10 mouse cellular contexts compared by ENCODE assay signal in the genomic region with DNA sequence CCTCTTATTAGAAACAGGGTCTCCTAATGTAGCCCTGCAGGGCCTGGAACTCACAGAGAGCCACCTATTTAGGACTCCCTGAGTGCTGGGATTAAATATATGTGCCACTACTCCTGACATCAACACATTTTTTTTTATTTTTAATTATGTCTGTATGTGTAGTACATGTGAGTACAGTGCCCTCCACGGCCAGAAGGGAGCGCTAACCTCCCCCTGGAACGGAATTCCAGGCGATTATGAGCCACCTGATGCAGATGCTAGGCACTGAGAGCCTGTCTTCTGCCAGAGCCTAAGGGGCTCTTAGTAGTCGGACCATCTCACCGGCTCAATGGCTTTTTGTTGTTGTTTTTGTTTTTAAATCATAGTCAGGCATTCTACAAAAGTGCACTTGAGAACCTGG. TPM values are rescaled to one million over a fixed set of nuclear protein-coding genes. Genes with fewer than 3 reads are reported as not detected.
DNase-seq lines count a peak whose midpoint lies in the region; ATAC-seq and TF ChIP-seq lines count a peak whose summit lies in the region.
"Had no signal": no experiment of that assay in that cellular context is flagged by ENCODE, and none has a peak within 500 bp of the region (broad histone marks: within the 10 kb centered on the region; RNA-seq: fewer than 3 reads in every experiment).

No protein-coding gene starts in this region.

- H3K4me3 ChIP-seq in heart, postnatal 0 days (ENCODE audit: low read depth, low read length): no peak overlapping the region
- no peak overlapping the region for H3K4me3 ChIP-seq in thymus, adult 2 months (ENCODE audit: control insufficient read depth, insufficient read depth, low read length)

- peaks cover 4% of the 10 kb centered on the region; the same call in 1 of the 2 replicates for H3K36me3 ChIP-seq in heart, postnatal 0 days (replicated peaks; ENCODE audit: control insufficient read depth, insufficient read depth, low read length)
- H3K36me3 ChIP-seq in thymus, adult 2 months (ENCODE audit: control insufficient read depth, insufficient read depth, low read length): no peaks in the 10 kb centered on the region

- H3K27me3 ChIP-seq in heart, postnatal 0 days (ENCODE audit: control insufficient read depth, insufficient read depth, low read length): peaks cover 11% of the 10 kb centered on the region; the same call in 1 of the 2 replicates
- H3K27me3 ChIP-seq in thymus, adult 2 months (ENCODE audit: control insufficient read depth, insufficient read depth, low read length): no peaks in the 10 kb centered on the region

- no peak for TF ChIP-seq POLR2A in thymus, adult 2 months (IDR thresholded peaks at IDR 0.05; ENCODE audit: control insufficient read depth, extremely low read depth, insufficient read depth, low read length, poor library complexity)

- H3K27ac ChIP-seq in heart, postnatal 0 days (ENCODE audit: low read depth): no peak overlapping the region
- H3K27ac ChIP-seq in thymus, adult 2 months (ENCODE audit: control insufficient read depth, insufficient read depth, low read length): no peak overlapping the region

- 38% methylated on average over 6 of the region's 6 CpGs for WGBS in heart, postnatal 0 days
- WGBS in thymus, adult 2 months: 61% methylated on average over 6 of the region's 6 CpGs

- 0 out of 2 replicates have a peak, but pooled peaks have one; percentile 13 for TF ChIP-seq CTCF in heart, postnatal 0 days (IDR thresholded peaks at IDR 0.05; ENCODE audit: low read depth)
- TF ChIP-seq CTCF in thymus, adult 2 months (IDR thresholded peaks at IDR 0.05; ENCODE audit: borderline replicate concordance, control insufficient read depth, extremely low read depth, insufficient read depth, low read length, poor library complexity): no peak

- no peak for ATAC-seq in heart, postnatal 0 days (ENCODE audit: insufficient read depth, low read depth)
- no peak for ATAC-seq in megakaryocyte, adult 5-6 weeks (ENCODE audit: poor library complexity, severe bottlenecking)

- no peaks in the 10 kb centered on the region for H3K9me3 ChIP-seq in heart, postnatal 0 days (replicated peaks; ENCODE audit: control insufficient read depth, low read length)

- TF ChIP-seq EP300 in heart, postnatal 0 days (IDR thresholded peaks at IDR 0.05; ENCODE audit: low read depth): no peak

- DNase-seq in heart, postnatal 0 days (ENCODE audit: low spot score): no peak
- DNase-seq in heart, adult 18-20 months: no peak
- DNase-seq in thymus, adult 2 months: peak; percentile 28
- DNase-seq in thymus, adult 18-20 months: no peak
- DNase-seq in kidney, postnatal 10 days: peak; percentile 53
- peak; percentile 30 to 35 for DNase-seq in thymus, postnatal 36 days
- DNase-seq in heart, postnatal 36 days: no peak
- DNase-seq: heart, postnatal 14 days had no signal

- H3K4me1 ChIP-seq in heart, postnatal 0 days (ENCODE audit: control insufficient read depth, insufficient read depth): no peaks in the 10 kb centered on the region
- peaks cover 2% of the 10 kb centered on the region; the same call in 1 of the 2 replicates for H3K4me1 ChIP-seq in thymus, adult 2 months (replicated peaks; ENCODE audit: control insufficient read depth, insufficient read depth, low read length)

- intact Hi-C loops in heart, postnatal 36 days (cut with DNase I): no loop called here

- no peak overlapping the region for H3K9ac ChIP-seq in heart, postnatal 0 days (replicated peaks; ENCODE audit: low read depth, low read length)

- H3K4me2 ChIP-seq in heart, postnatal 0 days (ENCODE audit: low read depth, low read length): no peak overlapping the region

RNA-seq across cellular contexts. Expression of a gene that starts 0.9 kb away (rescaled TPM):
- total RNA-seq in heart, postnatal 0 days (2014; rRNA removed; ENCODE audit: low replicate concordance): 1.1 and 2.7 TPM in 2 replicates
- polyA plus RNA-seq in heart, postnatal 0 days (2015; fragmentation: Nextera tagmentation; extraction: Ambion mirVana): 2.4 and 2.8 TPM in 2 replicates
- total RNA-seq in heart, adult 18-20 months (2021): 1 to 10 TPM; 3.7 to 4.1 TPM
- polyA plus RNA-seq in thymus, adult 2 months (2012; rRNA removed): 4.4 and 10.6 TPM in 2 replicates
- 0.80 and 1.9 TPM in 2 replicates for total RNA-seq in megakaryocyte, adult 5-6 weeks (2015)
- total RNA-seq in megakaryocyte, adult 5-6 weeks (2017): 0.89 and 1.1 TPM in 2 replicates
- 1 to 10 TPM; 1.8 to 3.1 TPM for total RNA-seq in heart, postnatal 36 days (2021)

RNA-seq across cellular contexts. Expression of a gene that starts 16.8 kb away (rescaled TPM):
- 22.2 and 22.7 TPM in 2 replicates for total RNA-seq in heart, postnatal 0 days (2014; rRNA removed; ENCODE audit: low replicate concordance)
- 6.5 and 8.8 TPM in 2 replicates for polyA plus RNA-seq in heart, postnatal 0 days (2015; fragmentation: Nextera tagmentation; extraction: Ambion mirVana)
- 10 to 100 TPM; 36.1 to 39.2 TPM for total RNA-seq in heart, adult 18-20 months (2021)
- 105 and 113 TPM in 2 replicates for polyA plus RNA-seq in thymus, adult 2 months (2012; rRNA removed)
- total RNA-seq in megakaryocyte, adult 5-6 weeks (2015): 7.6 and 8.1 TPM in 2 replicates
- 8.1 and 9.7 TPM in 2 replicates for total RNA-seq in megakaryocyte, adult 5-6 weeks (2017)
- total RNA-seq in heart, postnatal 36 days (2021): 10 to 100 TPM; 31.8 to 32.3 TPM

RNA-seq across cellular contexts. Expression of a gene that starts 23.1 kb away (rescaled TPM):
- 46.3 and 46.6 TPM in 2 replicates for total RNA-seq in heart, postnatal 0 days (2014; rRNA removed; ENCODE audit: low replicate concordance)
- 25.2 and 27.1 TPM in 2 replicates for polyA plus RNA-seq in heart, postnatal 0 days (2015; fragmentation: Nextera tagmentation; extraction: Ambion mirVana)
- 10 to 100 TPM; 29.0 to 30.0 TPM for total RNA-seq in heart, adult 18-20 months (2021)
- 113 and 117 TPM in 2 replicates for polyA plus RNA-seq in thymus, adult 2 months (2012; rRNA removed)
- total RNA-seq in megakaryocyte, adult 5-6 weeks (2015): 22.8 and 24.4 TPM in 2 replicates
- 48.9 and 49.7 TPM in 2 replicates for total RNA-seq in megakaryocyte, adult 5-6 weeks (2017)
- total RNA-seq in heart, postnatal 36 days (2021): 10 to 100 TPM; 33.2 TPM

RNA-seq across cellular contexts. Expression of a gene that starts 24.0 kb away (rescaled TPM):
- 37.9 and 44.5 TPM in 2 replicates for total RNA-seq in heart, postnatal 0 days (2014; rRNA removed; ENCODE audit: low replicate concordance)
- polyA plus RNA-seq in heart, postnatal 0 days (2015; fragmentation: Nextera tagmentation; extraction: Ambion mirVana): 27.7 and 29.0 TPM in 2 replicates
- 10 to 100 TPM; 16.5 to 18.2 TPM for total RNA-seq in heart, adult 18-20 months (2021)
- polyA plus RNA-seq in thymus, adult 2 months (2012; rRNA removed): 61.5 and 67.1 TPM in 2 replicates
- total RNA-seq in megakaryocyte, adult 5-6 weeks (2015): 35.6 and 39.6 TPM in 2 replicates
- 109 and 112 TPM in 2 replicates for total RNA-seq in megakaryocyte, adult 5-6 weeks (2017)
- 10 to 100 TPM; 18.4 to 19.2 TPM for total RNA-seq in heart, postnatal 36 days (2021)

RNA-seq across cellular contexts. Expression of a gene that starts 35.5 kb away (rescaled TPM):
- 0.27 TPM in 1 of 2 replicates, not detected in the other for total RNA-seq in heart, postnatal 0 days (2014; rRNA removed; ENCODE audit: low replicate concordance)
- polyA plus RNA-seq in heart, postnatal 0 days (2015; fragmentation: Nextera tagmentation; extraction: Ambion mirVana): not detected in 2 replicates
- total RNA-seq in heart, adult 18-20 months (2021): not detected
- 126 and 163 TPM in 2 replicates for polyA plus RNA-seq in thymus, adult 2 months (2012; rRNA removed)
- not detected in 2 replicates for total RNA-seq in megakaryocyte, adult 5-6 weeks (2015)
- total RNA-seq in megakaryocyte, adult 5-6 weeks (2017): not detected in 2 replicates
- total RNA-seq in heart, postnatal 36 days (2021): not detected
- polyA plus RNA-seq: erythroblast, embryonic 14.5 days had no signal

Comparison
In these comparisons a context has a peak if more than half of its experiments do, and no peak if none do; other contexts are left out.
1. DNase-seq: peak in thymus, adult 2 months (single experiment), kidney, postnatal 10 days (single experiment) and thymus, postnatal 36 days (2 of 2); none in heart, postnatal 0 days (single experiment), heart, adult 18-20 months (0 of 2), thymus, adult 18-20 months (0 of 2) and heart, postnatal 36 days (0 of 2).